Mouse (Mus musculus): ENCODE measurements around the gene Dgka.

DNA sequence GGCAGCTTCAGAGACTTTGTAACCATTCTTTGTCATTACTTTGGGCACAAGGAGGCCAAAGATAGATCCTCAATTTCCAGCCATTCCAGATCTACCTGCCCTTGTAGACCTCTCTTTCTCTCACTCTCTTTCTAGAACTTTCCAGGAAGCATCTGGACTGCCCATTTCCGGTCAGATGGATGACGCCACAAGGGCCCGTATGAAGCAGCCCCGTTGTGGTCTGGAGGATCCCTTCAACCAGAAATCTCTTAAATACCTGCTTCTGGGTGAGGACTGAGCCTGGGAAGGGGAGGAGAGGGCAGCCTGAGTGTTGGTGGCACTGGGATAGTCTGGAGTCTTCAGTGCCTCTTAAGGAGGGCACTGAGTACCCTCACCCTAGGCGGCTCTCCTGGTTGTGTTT is 49.7 kb upstream of the Dgka start:
- TF ChIP-seq POLR2A (IDR thresholded peaks at IDR 0.05; ENCODE audit: insufficient read length, low read depth) (no peak), CEBPB (IDR thresholded peaks at IDR 0.05; ENCODE audit: insufficient read depth, poor library complexity, severe bottlenecking) (no peak), MYOD1 (IDR thresholded peaks at IDR 0.05; ENCODE audit: control insufficient read depth in 1 of 3, insufficient read length in 2 of 3, low read depth in 2 of 3) (no peak), TCF12 (IDR thresholded peaks at IDR 0.05; ENCODE audit: insufficient read depth, poor library complexity, severe bottlenecking) (no peak), E2F4 (IDR thresholded peaks at IDR 0.05; ENCODE audit: insufficient read depth) (no peak), SRF (IDR thresholded peaks at IDR 0.05; ENCODE audit: control insufficient read depth, insufficient read length, low read depth) (no peak)
